Mouse (Mus musculus) right cerebral cortex, postnatal 4 days (tissue): ENCODE measurements at regions not wholly inside any gene's neighbourhood (a gene's known extent, or its start where the extent isn't known, plus 50 kb on each side); places are given as distances from the start of the nearest gene placed in this dataset.

Source experiments
- DNase-seq: peaks from one replicate; pipeline ENCODE4 v3.0.0-alpha.2; 2022

DNA sequence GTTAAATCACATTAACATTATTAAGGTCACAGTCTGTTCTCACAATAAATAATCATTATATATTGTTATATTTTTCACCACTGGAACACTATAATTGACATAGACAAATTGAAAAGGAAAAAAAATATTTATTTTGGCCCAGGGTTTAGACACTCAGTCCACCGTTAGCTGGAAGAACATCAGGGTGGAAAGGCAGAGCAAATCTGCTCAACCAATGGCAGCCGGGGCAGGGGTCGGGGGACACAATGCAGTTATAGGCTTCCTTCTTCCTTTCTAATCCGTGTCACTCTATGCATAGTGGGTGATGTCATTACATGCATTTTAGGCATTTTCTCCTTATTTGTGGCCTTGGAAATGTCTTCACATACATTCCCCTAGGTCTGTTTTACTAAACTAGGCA lies 552.8 kb upstream of the Tenm3 start:
- DNase-seq: no peak

- DNase-seq: no peak
Observed at GRCm38 (mm10) chr8:49395029-49395428, 551.3 kb upstream of the Tenm3 start.

DNA sequence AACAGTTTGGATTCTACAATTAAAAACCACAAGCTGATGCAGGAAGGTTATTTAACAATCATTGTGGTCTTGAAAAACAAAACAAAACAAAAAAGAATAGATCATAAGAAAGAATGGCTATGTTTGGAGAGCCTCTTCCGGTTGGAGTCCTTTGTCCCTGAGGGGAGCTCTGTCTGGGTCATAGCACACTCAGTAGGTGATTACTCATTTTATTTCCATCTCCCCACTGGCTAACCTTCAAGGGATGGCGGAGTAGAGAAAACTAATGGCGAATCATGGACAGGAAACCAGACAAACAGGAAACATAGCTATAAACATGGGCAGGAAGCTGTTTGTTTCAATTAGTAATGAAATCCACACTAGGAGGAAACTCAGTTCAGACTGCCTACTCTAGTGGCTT lies 545.8 kb upstream of the Tenm3 start:
- no peak for DNase-seq

- DNase-seq: no peak
Observed at GRCm38 (mm10) chr8:49387587-49387986, 543.8 kb upstream of the Tenm3 start.

GRCm38 (mm10) chr8:49372686-49373085 lies 528.9 kb upstream of the Tenm3 start:
- DNase-seq: no peak

DNA sequence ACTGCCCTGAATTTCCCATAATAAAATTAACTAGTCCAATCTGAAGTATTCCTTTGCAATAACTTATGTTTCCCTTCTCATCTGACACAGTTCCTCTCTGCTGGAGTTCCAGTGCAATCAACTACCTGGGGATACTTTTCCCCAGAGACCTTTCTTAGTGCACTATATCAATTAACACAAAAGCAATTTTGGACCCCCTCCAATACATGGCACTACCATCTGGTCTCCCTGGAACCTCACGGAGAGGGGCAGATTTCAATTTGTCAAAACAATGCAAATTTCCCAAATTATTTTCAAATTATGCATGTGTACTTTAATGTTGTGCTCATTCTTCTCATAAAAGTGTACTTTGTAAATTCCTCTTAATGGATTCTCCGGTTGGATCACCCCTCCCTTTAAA lies 518.9 kb upstream of the Tenm3 start:
- no peak for DNase-seq

- no peak for DNase-seq
Observed at GRCm38 (mm10) chr8:49361443-49361842, 517.7 kb upstream of the Tenm3 start.

GRCm38 (mm10) chr8:49360121-49360520 lies 516.4 kb upstream of the Tenm3 start:
- no peak for DNase-seq

- no peak for DNase-seq
Observed at GRCm38 (mm10) chr8:49359671-49360070, 515.9 kb upstream of the Tenm3 start.

GRCm38 (mm10) chr8:49348602-49349001 lies 504.9 kb upstream of the Tenm3 start:
- no peak for DNase-seq

GRCm38 (mm10) chr8:49338716-49339115 lies 495.0 kb upstream of the Tenm3 start:
- DNase-seq: no peak

GRCm38 (mm10) chr8:49326980-49327379 lies 483.2 kb upstream of the Tenm3 start:
- no peak for DNase-seq

- no peak for DNase-seq
Observed at GRCm38 (mm10) chr8:49321404-49321803, 477.7 kb upstream of the Tenm3 start.

DNA sequence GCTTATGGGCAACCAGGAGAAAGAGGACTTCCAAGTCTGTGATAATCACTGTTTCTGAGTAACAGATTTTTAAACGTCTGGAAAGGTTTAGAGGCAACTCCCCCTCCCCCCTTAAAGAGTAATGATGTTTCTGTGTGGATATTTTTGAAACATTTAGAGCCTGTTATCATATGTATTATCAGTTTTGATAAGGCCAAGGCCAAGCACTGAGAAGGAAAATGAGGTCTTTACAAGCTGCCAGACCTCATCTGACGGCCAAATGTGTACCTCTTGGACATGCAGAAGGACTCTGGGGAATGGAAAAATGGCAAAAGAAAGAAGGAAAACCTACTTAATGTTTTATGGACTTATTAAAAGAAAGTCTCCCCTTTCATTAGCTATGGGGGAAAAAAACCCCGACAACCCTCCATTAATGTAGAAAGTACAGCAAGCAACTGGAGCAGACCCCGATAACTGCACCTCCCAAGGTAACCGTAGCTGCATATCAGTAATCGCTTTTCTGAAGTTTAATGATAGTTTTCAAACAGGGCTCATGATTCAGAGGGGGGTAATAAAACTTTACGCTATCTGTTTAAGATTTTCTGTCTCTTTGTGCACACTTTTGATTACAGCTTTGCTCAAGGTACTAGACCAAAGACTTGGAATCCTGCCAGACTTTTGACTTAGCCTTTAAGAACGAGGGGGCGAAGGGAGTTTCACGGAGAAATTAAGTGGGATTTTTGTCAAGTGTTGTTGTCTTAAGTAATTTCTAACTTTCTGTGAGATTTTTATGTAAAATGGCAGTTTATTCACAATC lies 469.9 kb upstream of the Tenm3 start:
- no peak for DNase-seq

DNA sequence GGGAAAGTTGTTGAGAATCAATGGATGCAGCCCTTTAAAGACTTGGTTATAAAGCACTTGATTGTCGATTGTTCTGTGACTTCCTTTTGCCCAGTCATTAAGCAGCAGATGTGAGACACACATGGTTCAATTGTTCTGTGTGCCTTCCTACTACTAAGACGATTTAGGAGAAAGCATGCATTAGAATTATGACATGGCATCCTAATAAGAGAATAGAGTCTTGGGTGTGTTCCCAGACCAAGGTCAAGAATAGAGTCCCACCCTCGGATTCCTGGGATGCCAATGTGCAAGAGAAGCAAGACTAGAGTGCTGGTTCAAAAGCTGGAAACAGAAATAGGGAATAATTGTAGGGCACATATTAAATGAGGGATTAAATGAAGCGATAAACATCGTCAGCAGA lies 469.1 kb upstream of the Tenm3 start:
- DNase-seq: no peak

DNA sequence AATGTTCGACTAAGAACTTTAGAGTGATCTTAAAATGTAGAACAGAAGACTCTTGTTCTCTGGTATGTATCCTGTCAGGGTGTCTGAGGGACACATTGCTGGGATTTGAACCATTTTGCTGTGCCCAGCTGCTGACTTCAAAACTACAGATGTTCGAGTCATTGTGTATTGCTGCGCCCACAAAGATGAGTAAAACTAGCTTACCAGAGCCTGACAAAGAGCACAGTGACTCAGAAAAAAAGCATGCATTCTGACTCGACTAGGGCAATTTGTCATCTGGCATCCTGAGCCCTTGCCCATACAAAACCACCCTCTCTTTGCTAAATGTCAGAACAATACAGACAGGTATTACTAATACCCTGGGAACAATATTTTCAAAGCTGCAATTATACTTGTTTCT lies 438.6 kb upstream of the Tenm3 start:
- no peak for DNase-seq

DNA sequence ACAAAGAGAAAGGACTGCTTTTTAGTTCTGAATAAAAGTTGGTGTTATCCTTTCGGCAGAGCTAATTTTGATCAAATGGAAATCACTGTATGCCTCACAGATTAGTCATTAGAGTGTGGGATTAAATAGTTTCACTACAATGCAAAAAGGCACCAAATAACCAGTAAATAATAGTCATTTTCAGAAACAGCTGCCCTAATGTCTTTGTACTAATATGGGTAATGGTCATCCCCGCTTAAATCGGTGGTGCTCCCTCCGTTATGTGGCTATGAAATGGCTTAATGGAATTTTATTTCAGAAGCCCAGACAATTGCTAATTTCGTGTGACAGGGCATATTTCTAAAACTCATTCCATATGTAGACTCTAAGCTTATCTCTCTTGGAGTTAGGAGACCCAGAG lies 437.5 kb upstream of the Tenm3 start:
- DNase-seq: no peak

GRCm38 (mm10) chr8:49274031-49274430 lies 430.3 kb upstream of the Tenm3 start:
- no peak for DNase-seq

DNA sequence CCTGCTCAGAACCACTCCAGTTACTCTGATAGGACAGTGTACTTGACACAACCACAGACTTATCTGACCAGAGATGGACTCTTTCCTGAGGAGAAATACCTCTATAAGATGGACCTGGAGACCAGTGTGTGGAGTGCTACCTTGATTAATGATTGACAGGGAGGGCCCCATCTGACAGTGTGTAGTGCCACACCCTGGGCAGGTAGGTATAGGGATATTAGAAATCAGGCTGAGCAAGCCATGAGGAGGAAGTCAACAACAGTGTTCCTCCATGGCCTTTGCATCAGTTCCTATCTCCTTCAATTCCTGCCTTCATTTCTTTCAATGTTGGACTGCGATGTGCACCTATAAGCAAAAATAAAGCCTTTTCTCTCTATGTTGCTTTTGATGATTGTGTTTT lies 429.4 kb upstream of the Tenm3 start:
- DNase-seq: no peak

- DNase-seq: no peak
Observed at GRCm38 (mm10) chr8:49263416-49263815, 419.7 kb upstream of the Tenm3 start.

- no peak for DNase-seq
Observed at GRCm38 (mm10) chr8:49262797-49263196, 419.0 kb upstream of the Tenm3 start.

- DNase-seq: no peak
Observed at GRCm38 (mm10) chr8:49255954-49256353, 412.2 kb upstream of the Tenm3 start.

DNA sequence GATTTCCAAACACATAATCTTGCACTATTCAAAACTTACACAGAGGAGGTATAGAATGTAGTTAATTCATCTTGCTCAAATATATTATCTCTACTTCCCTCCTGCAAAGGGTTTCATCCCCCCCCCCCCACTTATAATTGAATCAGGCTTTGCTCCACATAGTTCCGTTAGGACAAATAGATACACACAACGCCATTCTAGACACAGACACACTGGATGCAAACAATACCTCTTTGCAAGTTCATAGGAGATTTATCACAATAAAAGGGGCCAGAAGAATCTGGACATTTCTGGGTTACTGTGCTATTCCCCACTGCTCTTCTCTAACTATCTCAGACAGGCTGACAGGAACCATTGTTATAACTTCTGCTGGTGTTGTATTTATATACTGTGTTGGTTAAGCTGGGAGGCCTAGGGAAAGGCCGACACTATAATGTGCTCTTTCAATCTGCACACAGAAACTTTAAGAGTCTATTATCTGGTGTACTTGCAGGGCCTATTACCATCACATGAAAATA lies 410.6 kb upstream of the Tenm3 start:
- no peak for DNase-seq

GRCm38 (mm10) chr8:49243002-49243401 lies 399.3 kb upstream of the Tenm3 start:
- DNase-seq: no peak

DNA sequence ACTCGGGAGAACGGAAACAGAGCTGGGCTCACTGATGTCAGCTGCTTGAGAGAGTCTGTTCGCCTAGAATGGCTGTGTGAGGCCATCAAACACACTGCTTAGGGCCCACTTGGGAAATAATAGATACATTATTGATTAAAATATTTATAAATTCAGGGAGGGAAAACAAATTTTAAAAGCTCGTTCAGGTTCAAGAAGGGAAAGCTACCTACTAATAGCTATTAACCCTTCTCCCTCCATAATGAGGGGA lies 393.0 kb upstream of the Tenm3 start:
- no peak for DNase-seq
